Mouse (Mus musculus) cerebellum, adult (tissue): Measurements from ENCODE around the gene Olfr933.

Experiments
- ATAC-seq: cut with Nextera tagmentation; 2 replicates; pipeline ENCODE4 v1.9.2; 2017; ENCODE audit warnings: mild to moderate bottlenecking, moderate library complexity, mixed read lengths; ENCODE audit not compliant: insufficient number of reproducible peaks, low FRiP score, low TSS enrichment

Gene Olfr933

GRCm38 (mm10) chr9:38972013-38972412 is at the start of gene Olfr933:
TSS of gene Olfr933 (plus strand) at chr9:38972313.
- no peak for ATAC-seq

GRCm38 (mm10) chr9:38929509-38929908 is 42.6 kb upstream of the Olfr933 start, which contains the start of gene Olfr930:
TSS of gene Olfr930 (plus strand) at chr9:38929809.
- ATAC-seq: no peak

GRCm38 (mm10) chr9:38953401-38954123 is 18.6 kb upstream of the Olfr933 start:
- ATAC-seq: no peak

GRCm38 (mm10) chr9:38954124-38954416 is 18.0 kb upstream of the Olfr933 start:
- no peak for ATAC-seq

- no peak for ATAC-seq
Observed at GRCm38 (mm10) chr9:38988215-38988614, 16.1 kb downstream of the Olfr933 start, which contains the start of gene Olfr934. TSS of gene Olfr934 (minus strand) at chr9:38988315.

GRCm38 (mm10) chr9:38999583-38999982 is 27.5 kb downstream of the Olfr933 start, which contains the start of gene Olfr935:
TSS of gene Olfr935 (minus strand) at chr9:38999683.
- ATAC-seq: no peak

GRCm38 (mm10) chr9:39023277-39023676 is 51.2 kb downstream of the Olfr933 start, which contains the start of gene Olfr146:
TSS of gene Olfr146 (minus strand) at chr9:39023377.
- no peak for ATAC-seq
